Mouse (Mus musculus): ENCODE results near the gene Ksr1.
"Not testable (repeated sequence)": the region's sequence is repeated elsewhere in the genome, so short reads cannot be mapped to it uniquely, and the experiment has no call there.

The Ksr1 gene

DNA sequence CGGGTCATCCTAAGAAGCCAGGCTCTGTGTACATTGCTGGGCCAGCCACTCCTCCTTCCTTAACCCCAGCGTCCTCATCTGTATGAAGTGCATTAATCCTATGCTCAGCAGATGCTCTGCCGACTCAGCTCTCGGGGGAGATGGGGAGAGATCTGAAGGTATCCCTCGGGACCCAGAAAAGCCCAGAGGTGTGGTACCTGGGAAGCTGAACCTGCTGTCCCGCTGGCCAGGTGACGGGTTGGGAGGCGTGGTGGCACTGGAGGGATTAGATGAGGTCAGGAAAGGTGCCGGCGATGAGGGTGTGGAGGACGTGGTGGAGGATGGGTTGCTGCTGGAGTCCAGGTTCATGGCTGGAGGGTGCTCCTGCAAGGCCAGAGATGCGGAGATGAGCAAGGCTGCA is 113.2 kb downstream of the Ksr1 start:
- DNase-seq: peak; percentile 17

DNA sequence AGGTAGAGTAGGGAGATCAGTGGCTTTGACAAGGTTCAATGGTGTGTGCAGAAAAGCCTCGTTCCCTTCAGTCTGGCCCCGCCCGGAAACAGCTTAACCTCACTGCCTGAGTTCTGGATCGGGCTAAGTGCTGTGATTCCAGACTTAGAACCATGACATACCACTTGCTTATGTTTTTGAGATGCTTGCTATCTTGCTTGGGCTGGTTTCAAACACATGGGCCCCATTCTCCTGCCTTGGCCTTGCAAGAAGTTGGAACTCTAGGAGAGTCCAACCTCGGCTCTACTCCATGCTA is 114.8 kb downstream of the Ksr1 start:
- no peak for DNase-seq

DNA sequence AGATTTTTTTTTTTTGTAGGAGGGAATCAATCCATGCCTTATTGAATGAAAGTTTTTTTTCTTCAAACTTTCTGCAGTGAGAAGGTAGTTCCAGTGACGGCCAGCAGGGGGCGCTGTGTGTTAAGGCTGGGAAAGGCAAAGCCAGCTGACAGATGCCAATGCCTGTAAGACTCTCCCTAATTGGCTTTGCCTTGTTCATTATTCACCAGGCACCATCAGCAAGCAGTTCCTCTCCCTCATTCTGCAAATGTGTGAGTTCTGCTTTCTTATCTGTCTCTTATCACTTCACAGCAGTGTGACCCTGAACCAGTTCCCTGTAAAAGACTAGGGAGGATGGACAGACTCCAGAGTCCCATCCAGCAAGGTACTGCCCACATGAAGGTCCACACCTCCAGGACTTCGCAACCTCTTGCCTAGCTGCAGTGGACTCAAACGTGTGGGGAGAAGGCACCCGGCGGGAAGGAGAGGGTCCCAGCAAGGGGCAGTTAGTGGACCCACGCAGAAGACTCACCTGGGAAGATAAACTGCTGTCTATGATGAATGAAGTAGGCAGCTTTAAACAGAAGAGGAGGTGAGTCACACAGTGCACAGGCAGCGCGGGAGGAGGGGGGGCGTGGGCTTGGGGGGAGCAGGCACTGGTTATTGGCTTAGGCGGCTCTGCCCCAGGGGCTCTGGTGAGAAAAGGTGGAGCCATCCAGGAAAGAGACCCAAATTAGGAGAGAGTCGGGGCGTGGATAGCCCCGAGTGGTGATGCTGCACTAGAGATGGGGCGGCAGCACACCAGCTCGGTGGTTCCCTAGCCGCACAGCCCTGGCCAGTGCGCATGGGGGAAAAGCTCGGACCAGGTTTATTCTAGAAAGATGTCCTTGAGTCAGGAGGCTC is 115.4 kb downstream of the Ksr1 start:
- peak; percentile 91 for DNase-seq

DNA sequence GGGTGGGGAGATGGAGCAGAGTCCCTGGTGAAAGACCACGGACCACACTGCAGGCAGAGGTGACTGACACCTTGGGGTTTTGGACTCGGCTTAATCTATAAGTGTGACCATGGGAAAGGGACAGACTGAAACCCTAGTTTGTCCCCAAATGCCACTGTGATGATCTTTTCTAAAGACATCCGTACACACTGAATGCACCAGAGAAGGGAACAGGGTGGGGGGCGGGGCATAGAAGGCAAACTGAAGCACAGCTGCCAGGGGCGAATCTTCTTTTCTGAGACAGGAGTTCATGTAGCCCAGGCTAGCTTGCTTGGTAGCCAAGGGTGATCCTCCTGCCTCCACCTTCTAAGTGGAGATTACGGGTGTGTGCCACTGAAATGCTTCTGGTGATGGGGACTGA is 122.5 kb downstream of the Ksr1 start:
- peak; percentile 49 for DNase-seq

- DNase-seq: peak; percentile 92
These were observed 122.9 kb downstream of the Ksr1 start for GRCm38 (mm10) chr11:79023342-79023741.

DNA sequence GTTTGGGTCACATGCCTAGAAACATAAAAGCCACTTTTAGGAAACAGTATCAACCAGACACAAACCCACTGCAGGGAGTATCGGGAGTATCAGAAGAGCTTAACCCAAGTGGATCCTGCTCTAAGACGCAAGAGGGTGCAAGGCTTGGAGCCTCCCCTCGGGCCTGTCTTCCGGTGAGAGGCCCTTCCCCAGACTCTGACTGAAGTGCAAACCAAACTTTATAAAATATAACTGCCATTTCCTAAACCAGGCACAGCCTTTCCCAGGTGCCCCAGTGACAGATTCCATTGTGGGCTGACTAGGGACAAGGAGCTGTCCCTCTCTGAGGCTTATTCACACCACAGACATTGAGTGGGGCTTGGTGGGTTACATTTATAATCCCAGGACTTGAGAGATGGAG is 123.4 kb downstream of the Ksr1 start:
- peak; percentile 68 for DNase-seq

- peak; percentile 21 for DNase-seq
These were observed 125.6 kb downstream of the Ksr1 start for GRCm38 (mm10) chr11:79020535-79021045.

DNA sequence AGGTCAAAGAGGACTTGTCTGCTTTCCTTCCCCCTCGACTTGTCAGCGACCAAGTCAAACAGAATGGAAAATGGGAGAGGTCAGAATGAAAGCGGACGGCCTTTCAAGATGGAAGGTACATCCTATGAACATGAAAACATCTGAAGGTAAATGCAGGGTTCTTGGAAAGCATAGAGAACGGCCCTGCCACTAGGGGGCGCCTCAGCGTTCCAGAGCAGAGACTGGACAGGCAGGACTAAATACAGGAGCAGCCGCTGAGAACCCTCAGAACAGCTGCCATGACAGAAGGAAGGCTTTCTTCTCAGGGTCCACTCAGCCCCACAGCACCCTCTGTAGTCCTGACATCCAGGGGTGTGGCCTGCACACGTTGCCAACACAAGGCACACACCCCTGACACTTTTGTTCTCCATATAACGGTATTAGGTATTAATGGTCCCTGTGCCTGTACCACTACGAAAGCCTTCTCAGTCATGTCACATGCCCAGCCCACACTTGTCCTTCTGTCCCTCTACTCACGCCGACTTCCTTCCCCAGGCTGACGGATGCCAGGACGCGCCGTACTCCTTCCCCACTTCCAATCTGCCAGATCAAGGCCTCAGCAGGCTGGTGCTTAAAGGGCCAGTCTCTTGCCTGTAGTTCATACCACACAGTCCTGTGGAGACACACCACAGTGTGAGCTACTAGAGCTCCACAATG is 126.2 kb downstream of the Ksr1 start:
- peak; percentile 72 for DNase-seq

- DNase-seq: peak; percentile 88
These were observed 127.1 kb downstream of the Ksr1 start for GRCm38 (mm10) chr11:79018954-79019704.

GRCm38 (mm10) chr11:79017161-79017606 is 129.0 kb downstream of the Ksr1 start:
- DNase-seq: peak; percentile 20

GRCm38 (mm10) chr11:79016236-79016635 is 130.0 kb downstream of the Ksr1 start:
- no peak for DNase-seq

DNA sequence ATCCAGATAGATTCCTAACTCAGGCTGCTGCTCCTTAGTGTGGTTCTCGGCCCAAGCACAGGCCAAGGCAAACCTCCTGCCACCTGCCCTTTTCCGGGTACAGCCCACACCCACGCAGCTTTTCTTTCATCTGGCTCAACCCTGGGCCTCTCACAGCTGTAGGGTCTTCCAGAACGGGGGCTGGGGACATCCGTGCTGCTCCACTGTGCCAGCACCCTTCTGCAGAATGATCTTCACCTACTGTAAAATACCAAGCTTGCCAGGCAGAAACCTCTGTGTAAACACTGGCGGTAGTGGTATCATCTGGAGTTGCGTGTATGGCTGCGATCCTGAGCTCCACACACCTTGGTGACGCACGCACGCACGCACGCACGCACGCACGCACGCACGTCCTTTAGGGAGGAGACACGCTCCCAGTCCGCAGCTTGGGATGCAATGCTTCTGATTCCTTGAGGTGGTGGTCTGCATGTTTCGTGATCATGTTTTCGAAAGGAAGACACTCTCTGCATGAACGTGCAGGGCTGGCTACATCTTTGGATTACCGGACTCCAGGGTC is 130.5 kb downstream of the Ksr1 start:
- DNase-seq: peak; percentile 68

DNA sequence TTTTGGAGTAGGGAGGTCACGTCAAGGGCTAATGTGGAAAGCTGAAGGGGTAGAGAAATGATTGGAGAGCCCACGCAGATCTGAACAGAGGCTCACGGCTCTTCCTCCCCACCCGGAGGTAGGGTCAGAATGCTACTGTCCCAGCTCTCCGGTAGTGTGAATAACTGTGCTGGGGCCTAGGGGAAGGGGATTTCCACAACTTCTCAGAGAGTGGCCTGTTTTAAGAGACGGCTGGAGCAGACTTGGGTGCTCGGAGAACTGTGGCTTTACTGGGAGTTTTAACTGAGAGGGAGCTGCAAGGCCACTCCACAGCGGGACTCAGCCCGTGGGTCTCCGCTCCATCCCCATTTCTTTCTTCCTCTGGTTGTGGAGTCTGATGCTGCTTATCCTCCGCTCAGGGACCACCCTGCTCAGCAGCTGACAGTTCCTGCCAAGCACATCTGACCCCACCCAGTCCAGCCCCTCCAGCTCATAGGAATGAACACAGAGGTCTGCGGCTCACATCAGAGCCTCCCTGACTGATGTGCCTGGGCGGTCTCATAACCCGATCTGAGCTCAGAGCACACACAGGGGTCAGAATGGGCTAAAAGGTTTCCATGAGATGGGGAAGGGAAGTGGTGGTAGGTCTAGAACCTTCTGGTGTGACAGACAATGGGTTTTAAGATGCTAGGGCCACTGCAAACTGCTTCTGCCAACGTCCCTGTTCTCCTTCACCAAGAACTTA is 131.4 kb downstream of the Ksr1 start:
- no peak for DNase-seq

DNA sequence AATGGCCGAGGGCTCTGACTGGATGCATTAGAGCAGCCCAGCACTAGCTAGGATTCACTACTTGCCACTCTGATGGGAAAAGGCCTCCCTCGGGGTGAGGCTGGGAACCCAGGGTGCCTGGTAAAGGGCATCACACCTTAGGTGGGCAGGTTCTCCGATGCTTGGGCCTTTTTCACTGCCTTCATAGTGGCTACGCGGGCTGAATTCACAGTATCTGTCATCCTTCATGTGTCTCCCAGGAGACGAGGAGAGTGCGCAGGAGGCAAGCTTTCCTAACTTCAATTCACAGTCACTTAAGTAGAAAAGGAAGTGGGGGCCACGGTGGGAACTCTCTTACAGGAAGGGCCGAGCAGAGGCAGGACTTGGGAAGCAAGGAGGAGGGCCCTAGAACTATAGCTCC is 132.4 kb downstream of the Ksr1 start:
- DNase-seq: no peak

DNA sequence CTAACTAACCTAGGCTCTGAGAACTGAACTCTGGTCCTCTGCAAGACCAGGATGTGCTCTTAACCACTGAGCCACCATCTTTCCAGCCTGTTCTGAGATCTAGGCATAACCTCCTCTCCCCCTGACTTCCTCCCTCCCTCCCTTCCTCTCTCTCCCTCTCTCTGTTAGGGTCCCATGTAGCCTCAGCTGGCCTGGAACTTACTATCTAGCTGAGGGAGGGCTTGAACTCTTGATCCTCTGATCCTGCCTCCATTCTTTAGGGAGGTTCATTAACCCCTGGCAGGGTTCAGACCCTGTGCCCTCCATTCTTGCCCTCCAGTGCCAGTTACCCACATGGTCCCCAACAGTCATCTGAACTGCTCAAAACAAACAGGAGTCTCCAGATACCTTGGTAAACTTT is 133.2 kb downstream of the Ksr1 start:
- DNase-seq: no peak

DNA sequence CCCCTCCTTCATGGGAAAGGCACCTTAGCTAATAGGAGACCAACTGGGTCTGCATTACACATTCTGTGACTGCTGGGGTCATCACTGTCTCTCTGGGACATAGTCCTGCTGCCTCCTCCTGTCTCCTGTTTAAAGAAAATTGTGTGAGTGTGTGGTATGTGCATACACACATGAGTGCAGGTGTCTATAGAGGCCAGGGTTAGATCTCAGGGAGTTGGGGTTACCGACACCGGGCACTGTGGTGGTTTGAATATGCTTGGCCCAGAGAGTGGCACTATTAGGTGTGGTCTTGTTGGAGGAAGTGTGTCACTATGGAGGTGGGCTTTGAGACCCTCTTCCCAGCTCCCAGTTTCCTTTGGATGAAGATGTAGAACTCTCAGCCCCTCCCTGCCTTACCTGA is 133.7 kb downstream of the Ksr1 start:
- DNase-seq: no peak

- DNase-seq: no peak
These were observed 137.3 kb downstream of the Ksr1 start for GRCm38 (mm10) chr11:79008891-79009290.

DNA sequence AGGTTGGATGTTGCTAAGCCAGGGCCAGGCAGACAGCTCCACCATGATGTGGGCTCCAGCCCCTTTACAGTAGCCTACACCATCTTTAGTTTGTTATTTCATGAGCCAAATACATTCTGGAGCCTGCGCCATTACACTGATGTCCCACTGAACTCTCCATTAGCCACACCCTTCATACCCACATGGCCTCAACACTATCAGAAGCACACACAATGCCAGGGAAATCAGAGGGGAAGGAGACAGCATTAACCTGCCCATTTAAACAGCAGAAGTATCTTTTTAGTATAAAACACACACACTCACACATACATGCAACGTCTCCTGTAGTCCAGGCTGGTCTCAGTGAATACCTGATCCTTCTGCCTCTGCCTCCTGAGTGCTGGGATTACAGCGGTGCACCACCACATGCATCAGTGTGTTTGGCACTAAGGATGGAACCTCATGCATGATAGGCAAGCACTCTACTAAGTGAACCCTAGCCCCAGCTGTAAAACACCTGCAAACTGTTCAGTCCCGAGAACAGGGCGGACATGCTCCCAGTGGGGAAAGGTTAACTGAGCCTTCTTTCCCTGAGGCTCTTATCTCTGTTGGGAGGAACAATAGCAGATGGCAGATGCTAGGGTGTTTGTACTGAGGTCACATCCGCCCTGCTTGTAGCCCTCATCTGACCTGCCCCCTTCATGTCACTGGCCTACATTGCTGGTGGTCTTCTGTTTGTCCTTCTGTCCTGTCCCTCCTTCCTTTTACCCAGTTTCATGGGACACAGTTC is 138.0 kb downstream of the Ksr1 start:
- peak; percentile 67 for DNase-seq

- not testable (repeated sequence) for DNase-seq
These were observed 138.9 kb downstream of the Ksr1 start for GRCm38 (mm10) chr11:79007356-79007755.

DNA sequence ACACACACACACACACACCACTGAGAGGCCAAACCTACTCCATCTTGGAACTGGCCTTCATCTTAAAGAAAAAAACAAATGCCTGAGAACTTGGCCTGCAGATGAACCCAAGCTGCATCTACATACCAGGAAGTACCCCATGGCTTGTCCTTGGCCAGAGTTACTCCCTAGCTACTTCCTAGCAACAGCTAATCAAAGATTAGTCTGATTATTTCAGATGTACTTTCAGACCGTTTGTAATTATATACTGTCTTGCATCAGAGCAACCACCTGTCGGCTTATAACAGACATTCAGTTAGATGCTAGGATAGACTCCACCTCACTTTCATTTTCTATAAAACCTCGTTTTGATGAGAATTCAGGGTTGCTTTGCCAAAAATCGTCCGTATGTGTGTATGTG is 139.8 kb downstream of the Ksr1 start:
- DNase-seq: peak; percentile 11

- peak; percentile 49 for DNase-seq
These were observed 140.4 kb downstream of the Ksr1 start for GRCm38 (mm10) chr11:79005578-79006394.

All from thymus, postnatal 14 days (tissue).